Mouse (Mus musculus) hindbrain, embryonic 14.5 days (tissue): ENCODE results near the gene Ccr6. TPM values are rescaled to one million over a fixed set of nuclear protein-coding genes. Genes with fewer than 3 reads are reported as not detected.

ENCODE experiments used
- ATAC-seq: fragments of 200-750 bp; cut with Nextera tagmentation; 2 replicates; pipeline ENCODE4 v1.8.0; 2017; ENCODE audit warnings: moderate number of reproducible peaks, mild to moderate bottlenecking, moderate TSS enrichment, moderate library complexity; ENCODE audit not compliant: low FRiP score
- DNase-seq: peaks from one replicate; pipeline ENCODE4 v3.0.0-alpha.2; 2015; ENCODE audit warnings: low spot score
- H3K27ac ChIP-seq: fragments of 300-500 bp; sonication (generic); 2 replicates; pipeline ENCODE4 v1.5.1; 2014; ENCODE audit warnings: mild to moderate bottlenecking, moderate library complexity
- H3K27me3 ChIP-seq: fragments of 300-500 bp; sonication (generic); 2 replicates; pipeline ENCODE4 v1.6.1; 2014; ENCODE audit warnings: mild to moderate bottlenecking, low read length, mixed read lengths; ENCODE audit not compliant: control insufficient read depth, insufficient read depth
- H3K36me3 ChIP-seq: fragments of 300-500 bp; sonication (generic); replicated peaks from 2 replicates; pipeline ENCODE4 v1.6.1; 2014; ENCODE audit not compliant: control insufficient read depth, insufficient read depth
- H3K4me1 ChIP-seq: fragments of 300-500 bp; sonication (generic); replicated peaks from 2 replicates; pipeline ENCODE4 v1.6.1; 2014; ENCODE audit warnings: antibody characterized with exemption, low read length, mixed read lengths; ENCODE audit not compliant: control insufficient read depth, insufficient read depth
- H3K4me2 ChIP-seq: fragments of 300-500 bp; sonication (generic); replicated peaks from 2 replicates; pipeline ENCODE4 v1.6.1; 2014; ENCODE audit warnings: mild to moderate bottlenecking, moderate library complexity
- H3K4me3 ChIP-seq: fragments of 300-500 bp; sonication (generic); replicated peaks from 2 replicates; pipeline ENCODE4 v1.5.1; 2014; ENCODE audit warnings: mild to moderate bottlenecking, low read length
- H3K9ac ChIP-seq: fragments of 300-500 bp; sonication (generic); 2 replicates; pipeline ENCODE4 v1.6.1; 2014
- H3K9me3 ChIP-seq: fragments of 300-500 bp; sonication (generic); 2 replicates; pipeline ENCODE4 v1.6.1; 2016; ENCODE audit warnings: low read length; ENCODE audit not compliant: control insufficient read depth
- WGBS: fragments of 180-500 bp; shearing (Covaris S2); extraction: QIAGEN DNeasy Blood & Tissue Kit; methylation state at CpG from one replicate; pipeline ENCODE4 v1.1.7; 2014; 5-methylcytosine and 5-hydroxymethylcytosine counted together
- polyA plus RNA-seq: library from polyadenylated mRNA; unstranded; fragments of >200 nt; fragmentation: Nextera tagmentation; extraction: Ambion mirVana; gene quantifications from 2 replicates; pipeline ENCODE4 v1.2.1, GENCODE M21; 2014

Ccr6 gene
- polyA plus RNA-seq, 1 experiment from 2014 or later, result not detected

- no peak overlapping the region for H3K4me3 ChIP-seq
- no peak overlapping the region for H3K9ac ChIP-seq
- no peaks in the 10 kb centered on the region for H3K36me3 ChIP-seq
- DNase-seq, result no peak
- 87% methylated on average over 4 of the region's 4 CpGs for WGBS
- H3K9me3 ChIP-seq, result no peaks in the 10 kb centered on the region
- H3K4me2 ChIP-seq, result no peak overlapping the region
- no peaks in the 10 kb centered on the region for H3K27me3 ChIP-seq
- H3K27ac ChIP-seq, result no peak overlapping the region
- ATAC-seq, result no peak
- H3K4me1 ChIP-seq, result peaks cover 23% of the 10 kb centered on the region
Observed at GRCm38 (mm10) chr17:8286987-8287386, 51.1 kb downstream of the Ccr6 start.

GRCm38 (mm10) chr17:8289993-8290679 lies 54.3 kb downstream of the Ccr6 start:
- no peak for DNase-seq
- H3K4me3 ChIP-seq, result no peak overlapping the region
- H3K4me2 ChIP-seq, result no peak overlapping the region

GRCm38 (mm10) chr17:8290736-8291135 lies 54.9 kb downstream of the Ccr6 start:
- peaks cover 1% of the 10 kb centered on the region; the same call in 1 of the 2 replicates for H3K4me1 ChIP-seq
- H3K27me3 ChIP-seq, result no peaks in the 10 kb centered on the region
- no peak overlapping the region for H3K9ac ChIP-seq
- H3K4me2 ChIP-seq, result no peak overlapping the region
- ATAC-seq, result no peak
- H3K27ac ChIP-seq, result no peak overlapping the region
- peaks cover 7% of the 10 kb centered on the region for H3K36me3 ChIP-seq
- H3K9me3 ChIP-seq, result no peaks in the 10 kb centered on the region
- H3K4me3 ChIP-seq, result no peak overlapping the region
- no peak for DNase-seq

More at GRCm38 (mm10) chr17:8289993-8290679, 54.3 kb downstream of the Ccr6 start:
- H3K9ac ChIP-seq, result no peak overlapping the region
- H3K27me3 ChIP-seq, result no peaks in the 10 kb centered on the region
- H3K36me3 ChIP-seq, result peaks cover 7% of the 10 kb centered on the region
- no peaks in the 10 kb centered on the region for H3K9me3 ChIP-seq
- WGBS, result 91% methylated on average over 3 of the region's 3 CpGs
- H3K4me1 ChIP-seq, result peaks cover 7% of the 10 kb centered on the region
- no peak for ATAC-seq
- no peak overlapping the region for H3K27ac ChIP-seq

- DNase-seq (no peak), ATAC-seq (no peak)
- no peak overlapping the region for H3K27ac ChIP-seq
- no peak overlapping the region for H3K9ac ChIP-seq
- H3K36me3 ChIP-seq, result peaks cover 30% of the 10 kb centered on the region
- H3K4me1 ChIP-seq, result no peaks in the 10 kb centered on the region
- no peaks in the 10 kb centered on the region for H3K9me3 ChIP-seq
- no peaks in the 10 kb centered on the region for H3K27me3 ChIP-seq
- H3K4me2 ChIP-seq, result no peak overlapping the region
- no peak overlapping the region for H3K4me3 ChIP-seq
Observed at GRCm38 (mm10) chr17:8295825-8296224, 60.0 kb downstream of the Ccr6 start.

- Histone ChIP-seq H3K4me1 (no peaks in the 10 kb centered on the region), H3K4me3 (no peak overlapping the region), H3K27ac (no peak overlapping the region), H3K9me3 (no peaks in the 10 kb centered on the region), H3K9ac (no peak overlapping the region), H3K4me2 (no peak overlapping the region), H3K27me3 (no peaks in the 10 kb centered on the region), H3K36me3 (peaks cover 30% of the 10 kb centered on the region)
- no peak for DNase-seq
- no peak for ATAC-seq
- 91% methylated on average over 9 of the region's 9 CpGs for WGBS
Observed at GRCm38 (mm10) chr17:8296313-8296844, 60.5 kb downstream of the Ccr6 start.

- no peak for DNase-seq
- Histone ChIP-seq H3K4me1 (no peaks in the 10 kb centered on the region), H3K9ac (no peak overlapping the region), H3K9me3 (no peaks in the 10 kb centered on the region), H3K27ac (no peak overlapping the region), H3K27me3 (no peaks in the 10 kb centered on the region), H3K4me2 (no peak overlapping the region), H3K36me3 (peaks cover 30% of the 10 kb centered on the region), H3K4me3 (no peak overlapping the region)
- WGBS, result 87% methylated on average over 5 of the region's 5 CpGs
- no peak for ATAC-seq
Observed at GRCm38 (mm10) chr17:8297746-8298145, 61.9 kb downstream of the Ccr6 start.

- DNase-seq, result no peak
- Histone ChIP-seq H3K36me3 (peaks cover 26% of the 10 kb centered on the region), H3K9ac (no peak overlapping the region), H3K4me2 (no peak overlapping the region), H3K9me3 (no peaks in the 10 kb centered on the region), H3K4me1 (no peaks in the 10 kb centered on the region), H3K4me3 (no peak overlapping the region), H3K27ac (no peak overlapping the region), H3K27me3 (no peaks in the 10 kb centered on the region)
- WGBS, result 86% methylated on average over 2 of the region's 2 CpGs
- ATAC-seq, result no peak
Observed at GRCm38 (mm10) chr17:8298281-8298680, 62.4 kb downstream of the Ccr6 start.

GRCm38 (mm10) chr17:8299524-8299923 lies 63.7 kb downstream of the Ccr6 start:
- Histone ChIP-seq H3K36me3 (peaks cover 23% of the 10 kb centered on the region), H3K4me1 (no peaks in the 10 kb centered on the region), H3K4me3 (no peak overlapping the region), H3K27ac (no peak overlapping the region), H3K9me3 (no peaks in the 10 kb centered on the region), H3K4me2 (no peak overlapping the region), H3K9ac (no peak overlapping the region), H3K27me3 (no peaks in the 10 kb centered on the region)
- DNase-seq, result no peak
- no peak for ATAC-seq

- no peaks in the 10 kb centered on the region for H3K9me3 ChIP-seq
- no peak for ATAC-seq
- no peak overlapping the region for H3K9ac ChIP-seq
- no peak overlapping the region for H3K27ac ChIP-seq
- H3K4me2 ChIP-seq, result no peak overlapping the region
- no peaks in the 10 kb centered on the region for H3K27me3 ChIP-seq
- H3K36me3 ChIP-seq, result peaks cover 19% of the 10 kb centered on the region
- no peaks in the 10 kb centered on the region for H3K4me1 ChIP-seq
- DNase-seq, result no peak
- no peak overlapping the region for H3K4me3 ChIP-seq
- 86% methylated on average over 4 of the region's 4 CpGs for WGBS
Observed at GRCm38 (mm10) chr17:8301515-8301914, 65.7 kb downstream of the Ccr6 start.
